Comparison of ENCODE assay signal across 7 mouse cellular contexts in the genomic region with DNA sequence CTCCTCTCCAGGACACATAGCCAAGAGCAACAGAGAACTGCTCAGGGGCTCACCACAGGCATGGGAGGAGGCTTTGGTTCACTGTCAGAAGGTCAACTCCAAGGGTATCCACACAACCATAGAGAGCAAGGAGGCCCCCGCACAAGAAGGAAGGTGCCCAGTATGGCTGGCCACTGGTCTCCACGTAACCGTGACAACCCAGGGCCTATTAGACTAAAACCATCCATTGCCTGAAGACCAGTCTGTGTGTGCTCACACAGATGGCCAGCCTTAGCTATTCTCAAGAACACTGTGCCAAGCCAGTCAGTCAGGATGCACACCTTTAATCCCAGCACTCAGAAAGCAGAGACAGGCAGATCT.
DNase-seq lines count a peak whose midpoint lies in the region; ATAC-seq lines count a peak whose summit lies in the region.

No protein-coding gene starts in this region.

- WGBS in heart, embryonic 16.5 days: 82% methylated on average over 3 of the region's 3 CpGs
- WGBS in neural tube, embryonic 13.5 days: 69% methylated on average over 3 of the region's 3 CpGs
- 83% methylated on average over 3 of the region's 3 CpGs for WGBS in hindbrain, embryonic 16.5 days

- H3K27me3 ChIP-seq in heart, embryonic 16.5 days (ENCODE audit: control insufficient read depth, insufficient read depth, low read length): no peaks in the 10 kb centered on the region
- no peaks in the 10 kb centered on the region for H3K27me3 ChIP-seq in neural tube, embryonic 13.5 days
- no peaks in the 10 kb centered on the region for H3K27me3 ChIP-seq in hindbrain, embryonic 16.5 days (replicated peaks; ENCODE audit: control insufficient read depth, insufficient read depth, low read length)

- no peaks in the 10 kb centered on the region for H3K9me3 ChIP-seq in heart, embryonic 16.5 days (replicated peaks; ENCODE audit: control insufficient read depth, low read length)
- H3K9me3 ChIP-seq in neural tube, embryonic 13.5 days: no peaks in the 10 kb centered on the region
- no peaks in the 10 kb centered on the region for H3K9me3 ChIP-seq in hindbrain, embryonic 16.5 days (ENCODE audit: control insufficient read depth, low read length)

- ATAC-seq in heart, embryonic 16.5 days (replicated peaks; ENCODE audit: extremely low read depth, insufficient read depth, low FRiP score): peak; percentile 14; the same call in 1 of the 2 replicates
- ATAC-seq in neural tube, embryonic 13.5 days (ENCODE audit: low read depth): 0 out of 2 replicates have a peak, but pooled peaks have one; percentile 16
- 0 out of 2 replicates have a peak, but pooled peaks have one; percentile 18 for ATAC-seq in hindbrain, embryonic 16.5 days

- H3K27ac ChIP-seq in heart, embryonic 16.5 days (ENCODE audit: low read length): peak overlapping the region; percentile 81
- H3K27ac ChIP-seq in neural tube, embryonic 13.5 days (replicated peaks): 0 out of 2 replicates have a peak overlapping the region, but pooled peaks have one; percentile 13
- H3K27ac ChIP-seq in hindbrain, embryonic 16.5 days (ENCODE audit: low read depth, low read length): no peak overlapping the region

- peak overlapping the region; percentile 2 for H3K9ac ChIP-seq in heart, embryonic 16.5 days (ENCODE audit: low read length)
- H3K9ac ChIP-seq in neural tube, embryonic 13.5 days: no peak overlapping the region
- no peak overlapping the region for H3K9ac ChIP-seq in hindbrain, embryonic 16.5 days (ENCODE audit: low read depth, low read length)

- H3K36me3 ChIP-seq in heart, embryonic 16.5 days (ENCODE audit: control insufficient read depth, insufficient read depth): no peaks in the 10 kb centered on the region
- H3K36me3 ChIP-seq in neural tube, embryonic 13.5 days: no peaks in the 10 kb centered on the region
- no peaks in the 10 kb centered on the region for H3K36me3 ChIP-seq in hindbrain, embryonic 16.5 days (ENCODE audit: control insufficient read depth, insufficient read depth, low read length)

- peaks cover 75% of the 10 kb centered on the region for H3K4me1 ChIP-seq in heart, embryonic 16.5 days (ENCODE audit: control insufficient read depth, insufficient read depth, low read length)
- H3K4me1 ChIP-seq in neural tube, embryonic 13.5 days (replicated peaks): peaks cover 41% of the 10 kb centered on the region
- H3K4me1 ChIP-seq in hindbrain, embryonic 16.5 days (ENCODE audit: control insufficient read depth, insufficient read depth, low read depth, low read length): peaks cover 13% of the 10 kb centered on the region

- H3K4me2 ChIP-seq in heart, embryonic 16.5 days (ENCODE audit: low read depth, low read length): peak overlapping the region; percentile 33; the same call in 1 of the 2 replicates
- H3K4me2 ChIP-seq in neural tube, embryonic 13.5 days: no peak overlapping the region
- H3K4me2 ChIP-seq in hindbrain, embryonic 16.5 days (ENCODE audit: low read length): no peak overlapping the region

- no peak for DNase-seq in heart, adult 8-10 months (ENCODE audit: low spot score)
- no peak for DNase-seq in neural tube, embryonic 10.5 days (ENCODE audit: extremely low spot score, low spot score)
- no peak for DNase-seq in Muller cell, postnatal 12 days (ENCODE audit: inconsistent ontology term)
- DNase-seq in retina, embryonic 14.5 days (ENCODE audit: low spot score): no peak

- no peak overlapping the region for H3K4me3 ChIP-seq in heart, embryonic 16.5 days (ENCODE audit: low read length)
- H3K4me3 ChIP-seq in neural tube, embryonic 13.5 days: no peak overlapping the region
- no peak overlapping the region for H3K4me3 ChIP-seq in hindbrain, embryonic 16.5 days (ENCODE audit: low read length)
